Mouse (Mus musculus) MEL (cell line): ENCODE results near the gene Dao.

Experiments
- CHD1 ChIP-seq: IDR thresholded peaks from 2 replicates; pipeline ENCODE4 v1.6.1; 2012; ENCODE audit warnings: low read depth, mild to moderate bottlenecking, inconsistent platforms, low read length, improper control_type of control experiment
- CTCF ChIP-seq, 3 experiments: IDR thresholded peaks in 2 of 3; conservative IDR thresholded peaks in 1 of 3; 2 replicates each; pipeline ENCODE4 v1.5.1; 2011 to 2012; ENCODE audit warnings: low read length in 3 of 3, low read depth in 2 of 3, mild to moderate bottlenecking in 2 of 3, improper control_type of control experiment in 1 of 3, inconsistent platforms in 1 of 3, mixed read lengths in 1 of 3, moderate library complexity in 1 of 3; ENCODE audit not compliant: control insufficient read depth in 1 of 3, insufficient read depth in 1 of 3, poor library complexity in 1 of 3, severe bottlenecking in 1 of 3
- EP300 ChIP-seq, 2 experiments: IDR thresholded peaks; 2 replicates each; pipeline ENCODE4 v1.6.1; 2011; ENCODE audit warnings: improper control_type of control experiment in 2 of 2, low read length in 2 of 2, low read depth in 1 of 2, mild to moderate bottlenecking in 1 of 2
- GATA1 ChIP-seq: IDR thresholded peaks from 2 replicates; pipeline ENCODE4 v1.6.1; 2011; ENCODE audit warnings: low read depth, low read length, improper control_type of control experiment
- MAX ChIP-seq: IDR thresholded peaks from 2 replicates; pipeline ENCODE4 v1.6.1; 2011; ENCODE audit warnings: low read length, improper control_type of control experiment
- POLR2A ChIP-seq, 2 experiments: IDR thresholded peaks; 2 replicates each; pipeline ENCODE4 v1.6.1; 2011 to 2012; ENCODE audit warnings: low read length in 2 of 2, mild to moderate bottlenecking in 2 of 2, control low read depth in 1 of 2, improper control_type of control experiment in 1 of 2, low read depth in 1 of 2, moderate library complexity in 1 of 2; ENCODE audit not compliant: control insufficient read depth in 1 of 2, insufficient read depth in 1 of 2, poor library complexity in 1 of 2
- UBTF ChIP-seq: IDR thresholded peaks from 2 replicates; pipeline ENCODE4 v1.6.1; 2012; ENCODE audit warnings: low read depth, mild to moderate bottlenecking, inconsistent platforms, low read length, improper control_type of control experiment, moderate library complexity, borderline replicate concordance; ENCODE audit not compliant: insufficient read depth
- USF1 ChIP-seq: IDR thresholded peaks from 2 replicates; pipeline ENCODE4 v1.6.1; 2014; ENCODE audit warnings: low read depth, mild to moderate bottlenecking, inconsistent platforms, low read length, improper control_type of control experiment, moderate library complexity
- ZC3H11A ChIP-seq: IDR thresholded peaks from 2 replicates; pipeline ENCODE4 v1.6.1; 2012; ENCODE audit warnings: low read depth, mild to moderate bottlenecking, inconsistent platforms, low read length, improper control_type of control experiment
- ZNF384 ChIP-seq: IDR thresholded peaks from 2 replicates; pipeline ENCODE4 v1.6.1; 2012; ENCODE audit warnings: low read depth, mild to moderate bottlenecking, inconsistent platforms, low read length, improper control_type of control experiment

- TF ChIP-seq MAX (no peak), CTCF (IDR thresholded peaks at IDR 0.05 in 2 of 3, conservative IDR thresholded peaks at IDR 0.05 in 1 of 3; ENCODE audit: control insufficient read depth in 1 of 3, insufficient read depth in 1 of 3, low read depth in 2 of 3, low read length in 3 of 3, poor library complexity in 1 of 3, severe bottlenecking in 1 of 3) (no peak), POLR2A (IDR thresholded peaks at IDR 0.05; ENCODE audit: control insufficient read depth in 1 of 2, insufficient read depth in 1 of 2, low read depth in 1 of 2, low read length in 2 of 2, poor library complexity in 1 of 2) (no peak), EP300 (IDR thresholded peaks at IDR 0.05; ENCODE audit: low read depth in 1 of 2, low read length in 2 of 2) (no peak), USF1 (no peak), UBTF (no peak), ZC3H11A (no peak), CHD1 (no peak), ZNF384 (no peak), GATA1 (no peak)
Measured at GRCm38 (mm10) chr5:113977309-113977708, 26.2 kb upstream of the Dao start.
